Mouse (Mus musculus) adrenal gland, adult (tissue): ENCODE data around the gene Krt23.

ENCODE experiments used
- DNase-seq, 2 experiments: peaks; one replicate each; pipeline ENCODE4 v3.0.0; 2022 to 2023; ENCODE audit warnings: low spot score in 1 of 2; ENCODE audit not compliant: inconsistent age in 2 of 2

Krt23 gene

GRCm38 (mm10) chr11:99454759-99455158, 38.2 kb downstream of the Krt23 start:
- DNase-seq = no peak

GRCm38 (mm10) chr11:99454044-99454443, 38.9 kb downstream of the Krt23 start:
- DNase-seq = no peak

- DNase-seq = no peak
Observed at GRCm38 (mm10) chr11:99448769-99449168, 44.2 kb downstream of the Krt23 start.

- DNase-seq = no peak
Observed at GRCm38 (mm10) chr11:99441220-99441619, 51.7 kb downstream of the Krt23 start.

- DNase-seq = no peak
Observed at GRCm38 (mm10) chr11:99439465-99439864, 53.5 kb downstream of the Krt23 start.

- DNase-seq = no peak
Observed at GRCm38 (mm10) chr11:99437972-99438371, 55.0 kb downstream of the Krt23 start, which contains the start of gene Krt20. Gene Krt20, minus strand, starts transcription at chr11:99438150.

GRCm38 (mm10) chr11:99436625-99437024, 56.3 kb downstream of the Krt23 start:
- no peak for DNase-seq

- peak; percentile 4 to 25 for DNase-seq
Observed at GRCm38 (mm10) chr11:99430670-99431069, 62.3 kb downstream of the Krt23 start.
